Mouse (Mus musculus) layer of hippocampus, adult 2 months (tissue): ENCODE measurements around the gene Dgkq. TPM values are rescaled to one million over a fixed set of nuclear protein-coding genes. Genes with fewer than 3 reads are reported as not detected.

Source experiments
- DNase-seq, 2 experiments: peaks; one replicate each; pipeline ENCODE4 v3.0.0; 2022; ENCODE audit warnings: low spot score in 2 of 2
- H3K27ac ChIP-seq: fragments of 200-600 bp; 2 replicates; pipeline ENCODE4 v1.8.1; 2022
- H3K4me3 ChIP-seq: fragments of 200-600 bp; 2 replicates; pipeline ENCODE4 v1.8.1; 2022; ENCODE audit warnings: mild to moderate bottlenecking
- CTCF ChIP-seq: fragments of 200-600 bp; conservative IDR thresholded peaks from 2 replicates; pipeline ENCODE4 v1.8.1; 2022; ENCODE audit warnings: antibody characterized with exemption, mild to moderate bottlenecking, moderate library complexity
- total RNA-seq, 2 experiments: library from RNA; stranded (reverse); gene quantifications; 2 replicates each; pipeline ENCODE4 v1.2.3; 2021

Dgkq gene
- total RNA-seq, 2 experiments from 2014 or later = 50.2 to 51.5 TPM

DNA sequence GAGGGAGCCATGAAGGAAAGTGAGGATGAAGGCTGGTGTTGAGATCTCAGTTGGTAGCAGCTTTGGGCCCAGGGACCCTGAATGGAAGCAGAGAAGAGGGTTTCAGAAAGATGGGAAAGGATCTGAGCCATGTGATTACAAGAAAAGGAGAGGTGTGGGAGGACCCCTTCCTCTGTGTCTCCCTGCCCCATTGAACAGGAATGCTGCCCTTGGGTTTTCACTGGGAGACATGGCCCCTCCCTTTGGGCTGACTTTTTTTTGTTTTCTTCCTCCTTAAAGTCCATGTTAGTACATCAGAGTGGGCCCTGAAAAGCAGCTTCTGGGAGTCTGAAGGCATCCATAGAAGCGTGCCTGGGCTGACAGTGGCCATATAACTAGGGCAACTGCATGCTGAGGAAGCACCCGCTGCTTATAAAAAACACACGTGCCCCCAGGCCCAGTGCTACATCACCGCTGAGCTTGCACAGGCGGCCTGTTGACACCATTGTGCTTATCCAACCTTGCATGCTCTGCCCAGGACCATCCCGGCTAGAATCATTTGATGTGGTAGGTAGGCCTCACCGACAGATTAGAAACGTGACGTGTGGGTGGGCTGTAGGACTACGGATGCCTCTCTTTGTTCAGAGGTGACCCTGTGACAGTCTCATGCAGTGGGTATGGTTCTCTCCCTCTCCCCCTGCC is 32.0 kb upstream of the Dgkq start:
- Histone ChIP-seq H3K4me3 (no peak overlapping the region), H3K27ac (no peak overlapping the region)
- TF ChIP-seq CTCF = no peak
- no peak for DNase-seq

DNA sequence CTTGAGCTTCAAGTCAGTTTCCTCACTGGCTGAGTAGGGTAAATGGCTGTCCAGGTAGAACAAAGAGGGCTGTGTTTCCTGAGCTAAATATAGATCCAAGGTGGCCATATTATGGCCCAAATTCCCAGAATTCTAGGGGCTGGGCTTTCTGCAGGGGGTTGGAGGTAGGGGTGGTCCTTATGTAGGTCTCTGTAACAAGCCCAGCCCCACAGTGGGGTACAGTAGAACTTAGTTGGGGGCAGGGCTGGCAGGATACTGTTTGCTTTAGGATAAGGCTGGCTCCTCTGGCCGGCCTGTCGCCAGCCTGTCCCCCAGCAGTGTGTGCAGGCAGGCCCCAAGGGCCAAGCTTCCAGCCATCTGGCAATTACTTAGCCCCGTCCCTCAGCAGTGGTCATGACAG is 30.9 kb upstream of the Dgkq start:
- DNase-seq = no peak
- no peak overlapping the region for H3K4me3 ChIP-seq
- TF ChIP-seq CTCF = no peak
- H3K27ac ChIP-seq = no peak overlapping the region

DNA sequence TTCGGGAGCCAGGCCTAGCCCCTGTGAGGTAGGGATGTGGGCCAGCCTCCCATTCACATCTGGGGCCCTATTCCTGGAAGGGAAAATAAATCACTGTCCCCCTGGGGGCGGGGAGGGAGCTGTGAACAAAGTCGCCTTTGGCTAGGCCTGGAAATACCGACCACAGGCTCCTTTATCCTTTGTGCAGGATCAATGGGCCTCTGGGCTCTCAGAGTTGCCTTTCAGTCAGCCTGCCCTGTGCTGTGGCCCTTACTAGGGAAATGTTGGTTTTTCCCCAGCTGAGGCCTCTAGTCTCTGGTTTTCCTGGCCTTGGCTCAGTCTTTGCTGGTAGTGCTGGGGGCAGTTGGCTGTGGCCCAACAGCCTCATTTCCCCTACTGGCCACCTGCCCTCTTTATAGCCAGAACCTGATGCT is 27.9 kb upstream of the Dgkq start:
- DNase-seq = peak; percentile 71 to 86
- no peak overlapping the region for H3K4me3 ChIP-seq
- H3K27ac ChIP-seq = peak overlapping the region; percentile 84
- peak; percentile 45 for TF ChIP-seq CTCF

DNA sequence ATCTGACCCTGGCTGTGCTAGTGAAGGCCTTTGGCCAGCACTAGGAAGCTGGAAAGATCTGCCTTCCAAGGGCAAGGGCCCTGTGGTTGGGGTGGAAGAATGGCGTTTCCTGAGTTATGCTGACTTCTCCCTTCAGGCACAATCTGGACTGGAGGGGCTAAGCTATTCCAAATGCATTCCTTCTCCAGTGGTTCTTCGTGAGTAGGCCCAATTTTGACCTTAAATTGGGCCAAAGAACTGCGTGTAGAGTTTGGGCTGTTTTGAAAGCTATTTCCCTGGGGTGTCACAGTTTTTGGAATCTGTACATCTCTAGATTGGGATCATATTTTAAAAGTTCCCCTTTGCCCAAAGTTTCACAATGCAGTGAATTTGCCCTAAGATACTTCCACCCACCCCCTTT is 27.1 kb upstream of the Dgkq start:
- no peak for TF ChIP-seq CTCF
- H3K27ac ChIP-seq = peak overlapping the region; percentile 82
- no peak overlapping the region for H3K4me3 ChIP-seq
- DNase-seq = no peak

DNA sequence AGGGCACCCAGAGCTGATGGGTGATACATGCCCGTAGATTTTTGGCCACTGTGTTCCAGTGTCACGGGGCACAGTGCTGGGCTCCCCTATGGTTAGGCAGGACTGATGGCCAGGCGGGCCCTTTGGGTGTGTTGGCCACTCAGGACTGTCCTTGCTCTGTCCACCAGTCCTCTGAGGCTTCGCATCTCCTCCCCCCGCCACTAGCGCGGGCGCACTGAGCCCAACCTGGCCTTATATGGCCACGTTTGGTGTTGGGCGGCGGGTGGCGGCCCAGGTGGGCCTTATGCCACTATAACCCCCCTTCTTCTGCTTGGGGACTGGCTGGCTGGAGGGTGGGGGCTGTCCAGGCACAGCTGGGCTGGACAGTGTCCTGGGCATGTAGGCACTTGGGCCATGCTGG is 26.4 kb upstream of the Dgkq start:
- Histone ChIP-seq H3K27ac (peak overlapping the region; percentile 82), H3K4me3 (no peak overlapping the region; the same call in 1 of the 2 replicates)
- DNase-seq = no peak
- TF ChIP-seq CTCF = no peak

DNA sequence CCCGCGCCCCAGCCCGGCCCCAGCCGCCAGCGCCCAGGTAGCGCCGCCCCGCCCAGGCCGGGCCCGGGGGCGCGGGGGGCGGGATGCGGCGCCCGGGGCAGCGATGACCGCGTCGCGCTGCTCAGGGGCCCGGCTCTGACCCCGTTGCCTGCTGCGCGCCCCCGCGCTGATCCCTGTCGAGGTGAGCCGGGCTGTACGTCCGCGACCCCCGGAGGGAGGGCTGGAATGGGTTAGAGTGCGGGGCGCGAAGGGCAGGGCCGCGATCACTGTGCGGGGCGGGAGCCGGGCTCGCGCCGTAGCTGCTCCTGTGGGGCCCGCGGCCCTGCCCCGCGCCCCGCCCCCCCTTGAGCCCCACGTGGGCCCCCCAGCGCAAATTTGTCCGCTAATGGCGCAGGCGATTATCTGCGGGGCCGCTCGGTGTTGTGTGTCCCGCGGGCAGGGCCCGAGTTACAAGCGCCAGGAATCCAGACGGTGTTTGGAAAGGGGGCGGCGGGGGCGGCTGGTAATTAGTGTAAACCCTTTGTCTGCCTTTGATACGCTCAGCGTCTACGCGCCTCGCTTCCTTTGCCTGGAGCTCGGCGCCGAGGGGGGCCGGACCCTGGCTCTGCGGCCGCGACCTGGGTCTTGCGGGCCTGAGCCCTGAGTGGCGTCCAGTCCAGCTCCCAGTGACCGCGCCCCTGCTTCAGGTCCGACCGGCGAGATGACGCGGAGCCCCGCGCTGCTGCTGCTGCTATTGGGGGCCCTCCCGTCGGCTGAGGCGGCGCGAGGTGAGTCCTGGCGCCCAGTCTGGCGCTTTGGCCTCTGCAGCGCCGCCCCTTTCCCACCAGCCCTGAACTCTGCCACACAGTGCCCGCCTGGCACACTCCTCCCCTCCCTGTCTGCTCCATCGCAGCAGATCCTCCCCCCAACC is 25.1 kb upstream of the Dgkq start:
- no peak for TF ChIP-seq CTCF
- Histone ChIP-seq H3K27ac (peak overlapping the region; percentile 82), H3K4me3 (peak overlapping the region; percentile 65)
- DNase-seq = peak; percentile 54 to 58

DNA sequence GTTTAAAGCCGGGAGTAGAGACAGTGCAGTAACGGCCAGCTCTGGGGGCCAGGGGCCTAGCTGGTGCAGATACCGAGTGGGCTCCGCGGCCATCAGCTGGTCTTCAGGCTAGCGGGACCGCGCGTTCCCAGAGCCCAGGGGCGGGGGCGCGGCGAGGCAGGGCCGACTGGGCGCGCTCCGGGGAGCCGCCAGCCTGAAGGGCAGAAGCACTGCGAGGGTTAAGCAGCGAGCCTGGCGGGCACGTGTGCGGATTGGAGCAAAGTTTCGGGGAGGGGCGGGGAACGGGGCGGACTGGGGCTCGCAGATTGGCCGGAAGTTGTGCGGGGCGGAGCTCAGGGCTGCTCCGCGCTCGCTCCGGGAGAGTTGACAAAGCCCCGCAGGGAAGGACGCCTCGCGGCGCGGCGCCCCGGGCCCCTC is 24.4 kb upstream of the Dgkq start:
- peak; percentile 66 to 69 for DNase-seq
- no peak for TF ChIP-seq CTCF

DNA sequence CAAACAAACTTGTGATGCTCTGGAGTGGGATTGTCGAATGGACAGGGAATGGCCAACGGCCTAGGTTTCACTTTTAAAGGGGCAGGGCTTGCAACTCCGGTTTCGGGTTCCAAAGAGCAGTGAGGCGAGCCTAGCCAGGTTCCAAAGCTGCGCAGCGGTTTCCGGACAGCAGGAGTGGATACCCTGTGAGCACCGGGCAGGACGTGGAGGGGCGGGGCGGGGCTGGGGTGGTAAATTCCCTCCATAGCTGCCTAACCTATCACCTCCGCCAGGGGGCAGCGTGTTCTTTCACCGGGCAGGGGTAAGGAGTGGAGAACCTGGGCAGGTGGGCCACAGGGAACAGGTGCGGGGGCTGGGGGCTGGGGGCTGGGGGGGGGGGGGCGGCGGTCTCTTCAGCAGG is 22.8 kb upstream of the Dgkq start, which contains the start of gene Fgfrl1:
TSS of gene Fgfrl1 (plus strand) at position 112 of the 400 bp plus-strand sequence.
- peak; percentile 65 for TF ChIP-seq CTCF
- peak within 1 kb of the TSS; percentile 65 for H3K4me3 ChIP-seq
- H3K27ac ChIP-seq = peak within 1 kb of the TSS; percentile 59; the same call in 1 of the 2 replicates
- peak in 1 of 2 experiments; percentile 37 for DNase-seq

More for the DNA sequence above, 24.4 kb upstream of the Dgkq start:
- peak overlapping the region; percentile 65 for H3K4me3 ChIP-seq
- 0 out of 2 replicates have a peak overlapping the region, but pooled peaks have one; percentile 61 for H3K27ac ChIP-seq

DNA sequence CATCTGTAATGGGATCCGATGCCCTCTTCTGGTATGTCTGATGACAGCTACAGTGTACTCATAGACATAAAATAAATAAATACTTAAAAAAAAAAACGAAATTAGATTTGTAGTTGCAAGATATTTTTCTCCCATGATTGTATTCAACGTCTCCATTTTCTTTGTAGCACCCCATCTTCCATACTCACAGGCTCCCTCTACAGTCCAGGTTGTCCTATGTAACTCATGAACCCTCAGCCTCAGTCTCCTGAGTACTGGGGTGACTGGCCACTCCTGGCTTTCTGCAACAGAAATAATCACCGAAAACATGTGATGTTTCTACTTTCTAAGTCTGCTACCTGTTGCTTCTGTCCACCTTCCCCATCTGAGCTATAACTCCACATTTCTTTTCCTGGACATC is 21.7 kb upstream of the Dgkq start:
- no peak overlapping the region for H3K4me3 ChIP-seq
- no peak for DNase-seq
- H3K27ac ChIP-seq = no peak overlapping the region
- peak; percentile 58 for TF ChIP-seq CTCF

DNA sequence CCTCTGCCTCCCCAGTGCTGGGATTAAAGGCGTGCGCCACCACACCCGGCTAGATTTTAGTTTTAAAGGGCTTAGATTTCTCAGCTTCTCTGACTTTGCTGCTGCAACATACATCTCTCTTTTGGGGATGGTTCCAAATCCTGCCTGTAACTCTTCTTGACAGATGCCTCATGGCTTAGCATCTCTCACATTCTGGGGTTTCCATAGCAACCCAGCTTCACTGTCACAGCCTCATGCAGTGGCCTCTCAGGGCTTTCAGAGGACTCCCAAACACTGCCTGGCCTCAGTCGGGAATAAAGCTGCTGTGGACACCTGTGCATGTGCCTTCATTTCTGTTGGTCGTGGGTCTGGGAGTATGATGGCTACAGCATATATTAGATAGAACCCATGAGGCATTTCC is 19.6 kb upstream of the Dgkq start:
- Histone ChIP-seq H3K27ac (peak overlapping the region; percentile 32; the same call in 1 of the 2 replicates), H3K4me3 (no peak overlapping the region)
- peak; percentile 44 to 66 for DNase-seq
- no peak for TF ChIP-seq CTCF

DNA sequence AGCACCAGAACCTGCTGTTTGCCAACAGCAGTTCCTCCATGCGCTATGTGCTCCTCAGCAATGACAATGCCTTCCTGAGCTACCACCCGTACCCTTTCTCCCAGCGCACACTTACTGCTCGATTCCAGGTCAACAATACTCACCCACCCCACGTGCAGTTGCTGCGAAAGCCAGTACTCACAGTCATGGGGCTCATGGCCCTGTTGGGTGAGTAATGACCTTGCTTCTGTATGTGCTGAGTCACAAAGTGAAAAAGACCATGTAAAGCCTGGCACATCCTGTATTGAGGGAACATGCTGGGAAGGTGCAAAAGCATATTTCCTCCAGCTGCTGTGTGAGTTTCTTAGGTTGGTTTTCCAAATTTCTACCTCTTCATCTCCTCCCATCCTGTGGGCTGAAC is 11.4 kb upstream of the Dgkq start:
- no peak for DNase-seq
- Histone ChIP-seq H3K27ac (no peak overlapping the region), H3K4me3 (no peak overlapping the region)
- no peak for TF ChIP-seq CTCF

DNA sequence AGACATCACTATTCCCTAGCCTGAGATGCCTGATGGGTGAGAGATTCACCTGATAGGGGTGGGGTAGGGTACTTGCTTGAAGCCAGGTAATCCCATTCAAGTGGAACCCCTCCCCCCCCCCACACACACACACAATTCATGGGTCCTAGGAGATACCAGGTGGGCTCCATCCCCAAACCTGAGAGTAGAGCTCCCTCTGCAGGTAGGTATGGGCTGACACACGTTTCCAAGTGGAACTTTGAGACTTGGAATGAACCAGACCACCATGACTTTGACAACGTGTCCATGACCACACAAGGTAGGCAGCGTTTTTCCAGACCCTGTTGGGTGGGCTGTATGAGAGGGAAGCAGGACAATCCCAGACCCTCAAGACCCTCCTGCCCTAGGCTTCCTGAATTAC is 10.4 kb upstream of the Dgkq start:
- Histone ChIP-seq H3K4me3 (no peak overlapping the region), H3K27ac (no peak overlapping the region)
- DNase-seq = no peak
- peak; percentile 66 for TF ChIP-seq CTCF

DNA sequence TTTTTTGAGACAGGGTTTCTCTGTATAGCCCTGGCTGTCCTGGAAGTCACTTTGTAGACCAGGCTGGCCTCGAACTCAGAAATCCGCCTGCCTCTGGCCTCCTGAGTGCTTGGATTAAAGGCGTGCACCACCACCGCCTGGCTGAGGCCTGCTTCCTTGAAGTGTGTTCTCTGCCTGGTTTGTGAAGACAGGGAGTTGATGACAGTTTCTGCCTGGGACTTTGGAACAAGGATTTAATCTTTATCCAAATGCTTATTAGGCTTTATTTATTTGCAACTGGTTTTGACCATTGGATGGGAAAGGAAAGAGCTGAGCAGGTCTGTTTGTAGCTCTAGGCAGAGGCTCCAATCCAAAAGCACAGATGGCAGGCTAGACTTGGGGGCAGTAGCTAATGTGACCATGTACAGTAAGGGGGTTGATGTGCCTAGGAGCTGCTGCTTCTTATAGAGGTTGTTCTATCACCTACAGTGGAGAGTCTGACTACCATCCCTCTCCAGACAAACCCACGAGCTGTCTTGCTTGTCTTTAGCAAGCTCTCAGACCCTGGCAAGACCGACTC is 8.9 kb upstream of the Dgkq start:
- H3K27ac ChIP-seq = peak overlapping the region; percentile 93
- no peak for DNase-seq
- no peak for TF ChIP-seq CTCF
- no peak overlapping the region for H3K4me3 ChIP-seq
